Mouse (Mus musculus): ENCODE results near the gene D930007J09Rik. TPM values are rescaled to one million over a fixed set of nuclear protein-coding genes. Genes with fewer than 3 reads are reported as not detected.

The D930007J09Rik gene
- polyA plus RNA-seq, 1 experiment: not detected

GRCm38 (mm10) chr13:32768104-32768503, 34.5 kb downstream of the D930007J09Rik start:
- DNase-seq (ENCODE audit: low read depth, low spot score): peak; percentile 39
- 12% methylated on average over 4 of the region's 4 CpGs for whole genome bisulfite sequencing

- no peak for DNase-seq (ENCODE audit: low read depth, low spot score)
- WGBS: 50% methylated on average over 7 of the region's 7 CpGs
Measured at GRCm38 (mm10) chr13:32764448-32764847, 38.2 kb downstream of the D930007J09Rik start.

GRCm38 (mm10) chr13:32763141-32763540, 39.5 kb downstream of the D930007J09Rik start:
- 79% methylated on average over 3 of the region's 3 CpGs for WGBS
- no peak for DNase-seq (ENCODE audit: low read depth, low spot score)

- WGBS: 80% methylated on average over 2 of the region's 2 CpGs
- no peak for DNase-seq (ENCODE audit: low read depth, low spot score)
Measured at GRCm38 (mm10) chr13:32760795-32761194, 41.9 kb downstream of the D930007J09Rik start.

GRCm38 (mm10) chr13:32759036-32759435, 43.6 kb downstream of the D930007J09Rik start:
- WGBS: 49% methylated on average over 4 of the region's 4 CpGs

More at GRCm38 (mm10) chr13:32759036-32759435, 43.6 kb downstream of the D930007J09Rik start:
- DNase-seq (ENCODE audit: low read depth, low spot score): no peak

Other genes with a start within 250 kb of the D930007J09Rik start
- 0.02 TPM in 1 of 2 replicates, not detected in the other for gene Mylk4, start 18.9 kb downstream of the D930007J09Rik start, polyA plus RNA-seq (2012; rRNA removed)
- 24.0 and 31.5 TPM in 2 replicates for gene Wrnip1, start 811 bp downstream of the D930007J09Rik start, polyA plus RNA-seq (2012; rRNA removed)
- gene Serpinb1a, start 48.3 kb upstream of the D930007J09Rik start, polyA plus RNA-seq (2012; rRNA removed): 263 and 433 TPM in 2 replicates
- not detected in 2 replicates for gene Serpinb1c, start 95.4 kb upstream of the D930007J09Rik start, polyA plus RNA-seq (2012; rRNA removed)
- 2.4 and 2.6 TPM in 2 replicates for gene Serpinb6b, start 162.4 kb upstream of the D930007J09Rik start, polyA plus RNA-seq (2012; rRNA removed)
- gene Serpinb9, start 200.4 kb upstream of the D930007J09Rik start, polyA plus RNA-seq (2012; rRNA removed): 3.7 and 4.1 TPM in 2 replicates
- 0.05 TPM in 1 of 2 replicates, not detected in the other for gene Serpinb9b, start 224.6 kb upstream of the D930007J09Rik start, polyA plus RNA-seq (2012; rRNA removed)